Mouse (Mus musculus) adrenal gland, adult 18-20 months (tissue): ENCODE measurements around the gene 4921511C20Rik. TPM values are rescaled to one million over a fixed set of nuclear protein-coding genes. Genes with fewer than 3 reads are reported as not detected.

ENCODE experiments used
- DNase-seq, 2 experiments: peaks; one replicate each; pipeline ENCODE4 v3.0.0; 2021 to 2022; ENCODE audit warnings: low spot score in 2 of 2
- long read RNA-seq, 2 experiments: library from polyadenylated mRNA; stranded (forward); transcript quantifications; one replicate each; pipeline ENCODE4 v2.0.0; 2021
- total RNA-seq, 2 experiments: library from RNA; stranded (reverse); gene quantifications; 1 replicate in 1 of 2; 2 replicates in 1 of 2; pipeline ENCODE4 v1.2.3; 2021

Gene 4921511C20Rik
- not detected for total RNA-seq
- long read RNA-seq, experiment 1 = 0 reads
- long read RNA-seq, experiment 2 = 0 reads

GRCm38 (mm10) chrX:127393993-127394392 is at the start of gene 4921511C20Rik:
4921511C20Rik (plus strand) TSS chrX:127394293.
- DNase-seq = no peak
